Comparison of ENCODE assay signal across 14 mouse cellular contexts in the genomic region with DNA sequence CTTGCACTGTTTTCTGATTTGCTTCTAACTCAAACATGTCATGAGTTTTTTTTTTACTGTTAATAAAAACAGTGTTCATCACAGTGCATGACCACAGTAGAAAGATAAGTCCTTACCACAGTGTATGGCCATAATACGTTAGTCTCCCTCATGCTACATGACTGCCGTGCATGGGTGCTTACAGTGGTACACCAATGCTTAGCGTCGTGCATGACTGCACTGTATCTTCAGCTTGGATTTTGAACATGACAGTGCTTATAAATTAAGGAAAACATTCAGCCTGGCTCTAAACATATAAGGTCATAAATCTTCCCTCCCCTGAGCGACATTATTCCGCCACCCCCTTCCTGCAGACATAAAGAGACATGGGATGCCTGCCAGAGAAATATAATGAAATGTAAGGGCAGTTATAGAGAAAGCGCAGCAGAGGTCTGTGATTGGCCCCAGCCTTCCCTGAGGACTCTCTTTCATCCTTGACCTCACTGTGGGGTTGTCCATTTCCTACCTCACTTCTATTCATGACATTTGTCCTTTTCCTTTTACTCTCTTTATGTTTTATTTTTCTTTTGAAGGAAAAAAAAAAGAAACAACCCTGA.
A peak's percentile ranks its signal among the peaks of the same experiment; 100 is the strongest.
DNase-seq lines count a peak whose midpoint lies in the region; ATAC-seq and TF ChIP-seq lines count a peak whose summit lies in the region.
"Had no signal": no experiment of that assay in that cellular context is flagged by ENCODE, and none has a peak within 500 bp of the region (broad histone marks: within the 10 kb centered on the region; RNA-seq: fewer than 3 reads in every experiment).

No protein-coding gene starts in this region.

- intact Hi-C loops in heart, postnatal 14 days (cut with DNase I): no loop called here

- no peaks in the 10 kb centered on the region for H3K36me3 ChIP-seq in kidney, embryonic 16.5 days (ENCODE audit: insufficient read depth, low read length)
- no peaks in the 10 kb centered on the region for H3K36me3 ChIP-seq in kidney, adult 2 months (ENCODE audit: control insufficient read depth, insufficient read depth, low read length)
- H3K36me3 ChIP-seq in limb, embryonic 15.5 days: no peaks in the 10 kb centered on the region
- H3K36me3 ChIP-seq: liver, embryonic 13.5 days had no signal

- WGBS in kidney, embryonic 16.5 days: 17% methylated on average over 7 of the region's 7 CpGs
- 14% methylated on average over 7 of the region's 7 CpGs for WGBS in kidney, adult 2 months
- 24% methylated on average over 7 of the region's 7 CpGs for WGBS in limb, embryonic 15.5 days

- no peak for TF ChIP-seq POLR2A in kidney, adult 2 months (IDR thresholded peaks at IDR 0.05; ENCODE audit: low read depth, low read length)
- no peak for TF ChIP-seq POLR2A in brain, embryonic 14.5 days (IDR thresholded peaks at IDR 0.05; ENCODE audit: borderline replicate concordance, extremely low read depth, insufficient read depth, insufficient read length, poor library complexity, severe bottlenecking)

- DNase-seq in kidney, adult 2 months: no peak
- DNase-seq in A20 (ENCODE audit: low read depth, low spot score): peak; percentile 5
- peak; percentile 58 for DNase-seq in brain, embryonic 14.5 days (ENCODE audit: low read depth)
- DNase-seq in right cerebral cortex, postnatal 14 days: no peak
- DNase-seq in heart, postnatal 14 days: no peak
- DNase-seq: cerebellum, adult 9-11 months; heart, postnatal 4 days; kidney, postnatal 25 days; layer of hippocampus, postnatal 36 days; liver, embryonic 13.5 days; lung, postnatal 4 days; thymus, adult 2 months had no signal

- 0 out of 2 replicates have a peak overlapping the region, but pooled peaks have one; percentile 24 for H3K27ac ChIP-seq in kidney, embryonic 16.5 days (ENCODE audit: low read length)
- no peak overlapping the region for H3K27ac ChIP-seq in kidney, adult 2 months (ENCODE audit: insufficient read depth, low read depth, low read length)
- no peak overlapping the region for H3K27ac ChIP-seq in limb, embryonic 15.5 days
- H3K27ac ChIP-seq: liver, embryonic 13.5 days had no signal

- no peak overlapping the region for H3K9ac ChIP-seq in kidney, embryonic 16.5 days (replicated peaks; ENCODE audit: low read length)
- H3K9ac ChIP-seq in limb, embryonic 15.5 days: no peak overlapping the region
- H3K9ac ChIP-seq: liver, embryonic 13.5 days had no signal

- peaks cover 6% of the 10 kb centered on the region for H3K4me1 ChIP-seq in kidney, embryonic 16.5 days (ENCODE audit: insufficient read depth, low read length)
- no peaks in the 10 kb centered on the region for H3K4me1 ChIP-seq in kidney, adult 2 months (ENCODE audit: control insufficient read depth, insufficient read depth, low read length)
- H3K4me1 ChIP-seq in limb, embryonic 15.5 days: peaks cover 4% of the 10 kb centered on the region; the same call in 1 of the 2 replicates
- H3K4me1 ChIP-seq: liver, embryonic 13.5 days had no signal

- no peak overlapping the region for H3K4me2 ChIP-seq in kidney, embryonic 16.5 days (replicated peaks; ENCODE audit: low read depth, low read length)
- no peak overlapping the region for H3K4me2 ChIP-seq in limb, embryonic 15.5 days
- H3K4me2 ChIP-seq: liver, embryonic 13.5 days had no signal

- H3K4me3 ChIP-seq in kidney, embryonic 16.5 days (ENCODE audit: low read length): no peak overlapping the region
- no peak overlapping the region for H3K4me3 ChIP-seq in kidney, adult 2 months (ENCODE audit: insufficient read depth, low read depth, low read length)
- H3K4me3 ChIP-seq in limb, embryonic 15.5 days: no peak overlapping the region
- H3K4me3 ChIP-seq: liver, embryonic 13.5 days had no signal

- no peaks in the 10 kb centered on the region for H3K9me3 ChIP-seq in kidney, embryonic 16.5 days (ENCODE audit: low read length)
- H3K9me3 ChIP-seq in limb, embryonic 15.5 days: no peaks in the 10 kb centered on the region

- ATAC-seq in kidney, embryonic 16.5 days (ENCODE audit: low FRiP score, low TSS enrichment): peak; percentile 98
- ATAC-seq in limb, embryonic 15.5 days (ENCODE audit: insufficient number of reproducible peaks, low FRiP score, low TSS enrichment, low read depth): peak; percentile 67; the same call in 1 of the 2 replicates

- no peak for TF ChIP-seq CTCF in kidney, adult 2 months (conservative IDR thresholded peaks at IDR 0.05; ENCODE audit: insufficient read depth, insufficient read length, low read depth, low read length)
- TF ChIP-seq CTCF in brain, embryonic 14.5 days (IDR thresholded peaks at IDR 0.05; ENCODE audit: borderline replicate concordance, extremely low read depth, insufficient read depth, insufficient read length): no peak

- no peaks in the 10 kb centered on the region for H3K27me3 ChIP-seq in kidney, embryonic 16.5 days (ENCODE audit: insufficient read depth, low read length)
- H3K27me3 ChIP-seq in kidney, adult 2 months (replicated peaks; ENCODE audit: control insufficient read depth, insufficient read depth, low read length): no peaks in the 10 kb centered on the region
- no peaks in the 10 kb centered on the region for H3K27me3 ChIP-seq in limb, embryonic 15.5 days
- H3K27me3 ChIP-seq: liver, embryonic 13.5 days had no signal

Comparison
In these comparisons a context has a peak if more than half of its experiments do, and no peak if none do; other contexts are left out.
1. DNase-seq: peak in A20 (single experiment) and brain, embryonic 14.5 days (single experiment); none in kidney, adult 2 months (single experiment), right cerebral cortex, postnatal 14 days (single experiment) and heart, postnatal 14 days (0 of 2).